Mouse (Mus musculus) lung, postnatal 0 days (tissue): ENCODE measurements around the gene Fbxl17.

Experiments
- CTCF ChIP-seq: IDR thresholded peaks from 2 replicates; pipeline ENCODE4 v1.5.1; 2016; ENCODE audit warnings: antibody characterized with exemption, mild to moderate bottlenecking
- EP300 ChIP-seq: IDR thresholded peaks from 2 replicates; pipeline ENCODE4 v1.6.1; 2016; ENCODE audit warnings: antibody characterized with exemption, mild to moderate bottlenecking, control low read depth

- TF ChIP-seq CTCF: no peak
- TF ChIP-seq EP300: no peak
Measured at GRCm38 (mm10) chr17:63043046-63043675, 456.7 kb downstream of the Fbxl17 start.
